Mouse (Mus musculus) adrenal gland, adult 10 weeks (tissue): ENCODE measurements around the gene Lce3c. TPM values are rescaled to one million over a fixed set of nuclear protein-coding genes. Genes with fewer than 3 reads are reported as not detected.

Experiments
- polyA plus RNA-seq: library from polyadenylated mRNA; stranded (reverse); fragments of 350-450 nt; fragmentation: Illumina TruSeq; extraction: RNeasy Lipid Tissue Mini Kit (QIAGEN cat#74804); gene quantifications from one replicate; pipeline ENCODE4 v1.2.3, GENCODE M21; 2014; ENCODE audit warnings: low read depth, low replicate concordance

The Lce3c gene
- polyA plus RNA-seq: not detected

GRCm38 (mm10) chr3:92944186-92944585 lies at the start of gene Lce3c:
Gene Lce3c, plus strand, starts transcription at chr3:92944486.

GRCm38 (mm10) chr3:92926130-92926529 lies 18.2 kb upstream of the Lce3c start, which contains the start of gene Lce3a:
Gene Lce3a, minus strand, starts transcription at chr3:92926230.

GRCm38 (mm10) chr3:92932679-92933078 lies 11.6 kb upstream of the Lce3c start, which contains the start of gene Lce3b:
Gene Lce3b, plus strand, starts transcription at chr3:92932979.

GRCm38 (mm10) chr3:92957090-92957489 lies 12.8 kb downstream of the Lce3c start, which contains the start of gene Lce3d:
Gene Lce3d, plus strand, starts transcription at chr3:92957390.

GRCm38 (mm10) chr3:92966761-92967160 lies 22.5 kb downstream of the Lce3c start, which contains the start of gene Lce3e:
Gene Lce3e, plus strand, starts transcription at chr3:92967061.

GRCm38 (mm10) chr3:92991926-92992325 lies 47.6 kb downstream of the Lce3c start, which contains the start of gene Lce3f:
Gene Lce3f, plus strand, starts transcription at chr3:92992226.

Other genes with a start within 250 kb of the Lce3c start
- gene Lce1e, start 235.4 kb upstream of the Lce3c start, polyA plus RNA-seq: not detected
- not detected for gene Lce1f, start 224.1 kb upstream of the Lce3c start, polyA plus RNA-seq
- gene Gm38119, start 205.4 kb upstream of the Lce3c start, polyA plus RNA-seq: not detected
- gene Lce1g, start 192.1 kb upstream of the Lce3c start, polyA plus RNA-seq: not detected
- not detected for gene Lce1h, start 179.4 kb upstream of the Lce3c start, polyA plus RNA-seq
- gene Lce1i, start 165.6 kb upstream of the Lce3c start, polyA plus RNA-seq: not detected
- not detected for gene Lce1j, start 154.0 kb upstream of the Lce3c start, polyA plus RNA-seq
- not detected for gene Lce1k, start 136.6 kb upstream of the Lce3c start, polyA plus RNA-seq
- gene Kprp, start 117.2 kb upstream of the Lce3c start, polyA plus RNA-seq: not detected
- gene Lce1l, start 93.2 kb upstream of the Lce3c start, polyA plus RNA-seq: not detected
- gene 2310050C09Rik, start 74.3 kb upstream of the Lce3c start, polyA plus RNA-seq: not detected
- not detected for gene Lce3a, start 18.3 kb upstream of the Lce3c start, polyA plus RNA-seq
- not detected for gene Lce3b, start 11.5 kb upstream of the Lce3c start, polyA plus RNA-seq
- not detected for gene Lce3d, start 12.9 kb downstream of the Lce3c start, polyA plus RNA-seq
- gene Lce3e, start 22.6 kb downstream of the Lce3c start, polyA plus RNA-seq: not detected
- not detected for gene Lce3f, start 47.7 kb downstream of the Lce3c start, polyA plus RNA-seq
- gene Crct1, start 71.2 kb downstream of the Lce3c start, polyA plus RNA-seq: not detected
- gene Lce1m, start 74.6 kb downstream of the Lce3c start, polyA plus RNA-seq: not detected
- gene Gm4858, start 124.3 kb downstream of the Lce3c start, polyA plus RNA-seq: not detected
- not detected for gene Crnn, start 200.3 kb downstream of the Lce3c start, polyA plus RNA-seq